Mouse (Mus musculus) inflammation-experienced regulatory T-cells, adult 6 months (primary cell): ENCODE data around the gene Fpr-rs3. TPM values are rescaled to one million over a fixed set of nuclear protein-coding genes. Genes with fewer than 3 reads are reported as not detected.

Source experiments
- ATAC-seq: one replicate; pipeline ENCODE4 v1.8.0; 2017
- polyA plus RNA-seq, 3 experiments: library from polyadenylated mRNA; unstranded; fragments of 100-300 nt; shearing (Covaris generic); gene quantifications; one replicate each; pipeline ENCODE4 v1.2.1; 2017

Gene Fpr-rs3
- not detected for polyA plus RNA-seq

DNA sequence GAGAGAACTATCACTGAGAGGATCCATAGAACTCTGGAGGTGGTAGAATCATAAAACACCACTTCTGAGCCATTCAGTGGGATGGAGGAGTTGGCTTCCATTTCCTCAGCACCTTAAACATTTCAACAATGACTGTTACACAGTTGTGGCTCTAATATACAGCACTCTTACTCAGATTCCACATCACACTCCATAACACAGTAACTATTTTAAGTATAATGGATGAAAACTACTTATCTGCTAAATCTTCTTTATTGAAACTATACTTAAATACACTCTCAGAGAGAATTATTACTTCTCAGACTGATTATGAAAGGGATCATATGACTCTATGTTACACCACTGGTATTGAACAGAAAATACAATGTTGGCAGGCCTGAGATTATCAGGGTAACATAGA lies at the start of gene Fpr-rs3:
Gene Fpr-rs3 (minus strand): TSS at position 101 of the 400 bp plus-strand sequence.
- no peak for ATAC-seq

DNA sequence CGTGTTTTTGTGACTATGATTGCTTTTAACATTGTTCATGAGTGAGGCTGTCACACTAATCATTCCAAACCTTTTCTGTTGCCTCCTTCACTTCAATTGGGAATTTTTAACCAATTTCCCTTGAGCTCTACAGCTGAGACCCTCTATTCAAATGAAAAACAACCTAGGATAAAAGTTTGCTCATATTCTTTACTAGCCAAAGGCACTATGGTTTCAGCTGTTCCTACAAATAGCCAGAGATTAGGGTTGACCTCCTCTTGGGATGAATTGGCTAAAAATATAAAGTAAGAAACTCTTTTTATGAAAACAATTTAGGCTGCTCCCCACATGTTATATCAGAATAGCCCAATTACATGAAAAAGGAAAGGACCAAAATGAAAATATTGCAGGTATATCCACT lies 28.4 kb downstream of the Fpr-rs3 start, which contains the start of gene Vmn2r110:
Gene Vmn2r110 (minus strand): TSS at position 101 of the 400 bp plus-strand sequence.
- ATAC-seq, result no peak

Other genes starting within 250 kb of the Fpr-rs3 start
- gene Vmn1r224, start 210.7 kb downstream of the Fpr-rs3 start, polyA plus RNA-seq, result not detected
- not detected for gene Vmn2r108, start 143.5 kb downstream of the Fpr-rs3 start, polyA plus RNA-seq
- gene Vmn1r225, start 126.7 kb downstream of the Fpr-rs3 start, polyA plus RNA-seq, result not detected
- not detected for gene Vmn2r109, start 60.1 kb downstream of the Fpr-rs3 start, polyA plus RNA-seq
- not detected for gene Vmn2r110, start 28.5 kb downstream of the Fpr-rs3 start, polyA plus RNA-seq
- not detected for gene Vmn1r226, start 58.0 kb upstream of the Fpr-rs3 start, polyA plus RNA-seq
- gene Vmn1r227, start 105.0 kb upstream of the Fpr-rs3 start, polyA plus RNA-seq, result not detected
- not detected for gene Vmn1r228, start 161.3 kb upstream of the Fpr-rs3 start, polyA plus RNA-seq
- under 1 TPM in 2 of 3 experiments, not detected in 1; 0.04 TPM for gene Vmn1r229, start 186.7 kb upstream of the Fpr-rs3 start, polyA plus RNA-seq
- gene Vmn1r230, start 215.6 kb upstream of the Fpr-rs3 start, polyA plus RNA-seq, result not detected